Mouse (Mus musculus) G1E (cell line): Measurements from ENCODE around the gene Gm3002. TPM values are rescaled to one million over a fixed set of nuclear protein-coding genes. Genes with fewer than 3 reads are reported as not detected.
"Not testable (repeated sequence)": the region's sequence is repeated elsewhere in the genome, so short reads cannot be mapped to it uniquely, and the experiment has no call there.

Experiments
- ATAC-seq: 2 replicates; pipeline ENCODE4 v1.8.0; 2016; ENCODE audit warnings: mild to moderate bottlenecking; ENCODE audit not compliant: insufficient number of reproducible peaks, poor library complexity, low FRiP score, severe bottlenecking; ENCODE audit errors: extremely low read depth
- DNase-seq: peaks from one replicate; pipeline ENCODE4 v3.0.0; 2012; ENCODE audit warnings: low spot score
- H3K27me3 ChIP-seq: 2 replicates; pipeline ENCODE4 v1.6.1; 2012; ENCODE audit warnings: mild to moderate bottlenecking, low read length, inconsistent platforms; ENCODE audit not compliant: insufficient read depth
- H3K36me3 ChIP-seq: replicated peaks from 2 replicates; pipeline ENCODE3; 2012; ENCODE audit warnings: mild to moderate bottlenecking, inconsistent platforms
- H3K4me1 ChIP-seq: 2 replicates; pipeline ENCODE4 v1.6.1; 2012; ENCODE audit warnings: low read depth, low read length, inconsistent platforms, mixed read lengths; ENCODE audit not compliant: insufficient read depth
- H3K4me3 ChIP-seq: 2 replicates; pipeline ENCODE4 v1.5.1; 2012; ENCODE audit warnings: low read depth, mild to moderate bottlenecking, inconsistent platforms, low read length, moderate library complexity, mixed read lengths
- H3K9me3 ChIP-seq: replicated peaks from 2 replicates; pipeline ENCODE4 v1.6.1; 2012; ENCODE audit warnings: inconsistent platforms
- polyA plus RNA-seq: library from polyadenylated mRNA; stranded (reverse); fragments of >175 nt; gene quantifications from 2 replicates; pipeline ENCODE4 v1.2.3, GENCODE M21; 2012
- total RNA-seq, 2 experiments: library from RNA; stranded (forward) in 1 of 2; stranded (reverse) in 1 of 2; fragments of 200-1000 nt in 1 of 2; fragments of >200 nt in 1 of 2; fragmentation: Nextera tagmentation in 1 of 2; gene quantifications; 2 replicates each; pipeline ENCODE4 v1.2.3; 2014 to 2017

Gm3002 gene
- total RNA-seq (2014; fragmentation: Nextera tagmentation) (not detected in 2 replicates), total RNA-seq (2017) (2.0 TPM in 1 of 2 replicates, not detected in the other), polyA plus RNA-seq (not detected in 2 replicates)

DNA sequence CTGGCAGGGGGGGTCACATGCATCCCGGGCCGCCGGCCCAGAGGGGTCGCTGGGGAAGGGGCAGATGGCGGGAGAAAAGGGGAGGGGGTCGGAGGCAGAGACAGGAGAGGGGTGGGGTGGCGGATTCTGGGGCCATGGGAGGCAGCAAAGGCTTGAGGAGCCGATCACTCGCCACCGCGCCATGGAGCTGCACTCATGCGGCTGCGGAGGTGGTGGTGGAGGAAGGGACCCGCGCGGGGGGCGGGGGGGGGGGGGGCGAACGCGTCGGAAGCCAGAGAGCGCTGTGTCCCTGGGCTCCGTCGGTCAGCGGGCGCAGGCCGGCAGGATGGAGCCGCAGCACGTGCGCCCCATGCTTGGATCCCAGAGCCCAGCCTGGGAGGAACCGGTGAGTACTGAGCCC, at the start of gene Gm3002:
Gene Gm3002 (plus strand): TSS at position 301 of the 400 bp plus-strand sequence.
- H3K27me3 ChIP-seq, H3K4me3 ChIP-seq, H3K36me3 ChIP-seq, ATAC-seq, DNase-seq, H3K4me1 ChIP-seq, H3K9me3 ChIP-seq: not testable (repeated sequence)

DNA sequence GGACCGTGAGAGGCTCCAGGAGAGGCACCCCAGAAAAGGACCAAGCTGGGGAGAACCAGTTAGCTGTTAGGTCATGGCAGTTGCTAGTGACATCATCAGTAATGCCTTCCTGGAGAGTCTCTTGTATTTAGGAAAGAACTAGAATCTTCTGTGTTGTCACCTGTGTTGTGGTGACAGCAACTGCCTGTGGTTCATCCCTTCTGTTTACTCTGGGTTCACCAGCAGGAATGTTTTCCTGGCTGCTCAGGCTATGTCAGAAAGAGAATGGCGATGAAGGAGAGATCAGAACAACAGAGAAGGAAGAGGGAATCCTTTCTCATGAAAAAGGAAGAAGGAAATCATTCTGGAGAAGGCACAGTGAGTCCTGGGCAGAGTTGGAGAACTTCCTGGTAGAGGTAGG, 36.1 kb downstream of the Gm3002 start, which contains the start of gene Gm3033:
Gene Gm3033 (plus strand): TSS at position 301 of the 400 bp plus-strand sequence.
- not testable (repeated sequence) for H3K9me3 ChIP-seq, ATAC-seq, H3K27me3 ChIP-seq, DNase-seq, H3K4me1 ChIP-seq, H3K36me3 ChIP-seq, H3K4me3 ChIP-seq

DNA sequence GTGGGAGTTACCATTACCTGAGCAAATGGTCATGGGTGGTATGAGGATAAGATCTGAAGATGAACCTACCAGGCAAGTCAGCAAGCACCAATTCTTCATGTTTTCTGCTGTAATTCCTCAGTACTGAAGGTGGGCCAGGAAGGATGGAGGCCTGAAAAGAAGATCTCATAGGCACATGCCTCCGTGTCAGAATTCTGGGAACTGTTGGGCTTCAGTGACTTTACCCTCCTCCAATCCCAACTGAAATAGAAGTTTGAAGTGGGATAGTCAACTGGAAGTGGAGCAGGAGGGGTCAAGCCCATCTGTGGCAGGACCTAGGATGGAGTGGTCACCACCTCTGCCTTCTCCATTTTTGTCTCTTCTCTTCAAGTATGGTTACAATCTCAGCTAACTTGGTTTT, 74.0 kb downstream of the Gm3002 start, which contains the start of gene Gm2916:
Gene Gm2916 (plus strand): TSS at position 301 of the 400 bp plus-strand sequence.
- H3K4me3 ChIP-seq, H3K4me1 ChIP-seq, H3K27me3 ChIP-seq, H3K9me3 ChIP-seq, H3K36me3 ChIP-seq, ATAC-seq, DNase-seq: not testable (repeated sequence)

DNA sequence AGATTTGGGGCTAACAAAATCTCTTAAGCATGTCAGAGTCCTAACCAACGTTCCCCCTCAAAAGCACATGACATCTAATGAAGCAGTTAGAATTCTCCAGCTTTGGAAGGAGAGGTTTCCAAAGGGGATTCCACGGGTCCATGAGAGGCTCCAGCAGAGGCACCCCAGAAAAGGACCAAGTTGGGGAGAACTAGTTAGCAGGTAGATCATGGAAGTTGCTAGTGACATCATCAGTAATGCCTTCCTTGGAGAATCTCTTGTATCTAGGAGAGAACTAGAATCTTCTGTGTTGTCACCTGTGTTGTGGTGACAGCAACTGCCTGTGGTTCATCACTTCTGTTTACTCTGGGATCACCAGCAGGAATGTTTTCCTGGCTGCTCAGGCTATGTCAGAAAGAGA, 121.6 kb downstream of the Gm3002 start, which contains the start of gene Gm3029:
Gene Gm3029 (plus strand): TSS at position 301 of the 400 bp plus-strand sequence.
- not testable (repeated sequence) for ATAC-seq, H3K4me1 ChIP-seq, H3K9me3 ChIP-seq, H3K27me3 ChIP-seq, H3K36me3 ChIP-seq, DNase-seq, H3K4me3 ChIP-seq

DNA sequence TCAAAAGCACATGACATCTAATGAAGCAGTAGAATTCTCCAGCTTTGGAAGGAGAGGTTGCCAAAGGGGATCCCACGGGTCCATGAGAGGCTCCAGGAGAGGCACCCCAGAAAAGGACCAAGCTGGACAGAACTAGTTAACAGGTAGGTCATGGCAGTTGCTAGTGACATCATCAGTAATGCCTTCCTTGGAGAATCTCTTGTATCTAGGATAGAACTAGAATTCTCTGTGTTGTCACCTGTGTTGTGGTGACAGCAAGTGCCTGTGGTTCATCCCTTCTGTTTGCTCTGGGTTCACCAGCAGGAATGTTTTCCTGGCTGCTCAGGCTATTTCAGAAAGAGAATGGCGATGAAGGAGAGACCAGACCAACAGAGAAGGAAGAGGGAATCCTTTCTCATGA, 153.4 kb downstream of the Gm3002 start, which contains the start of gene Gm3095:
Gene Gm3095 (plus strand): TSS at position 301 of the 400 bp plus-strand sequence.
- not testable (repeated sequence) for H3K9me3 ChIP-seq, ATAC-seq, H3K27me3 ChIP-seq, H3K36me3 ChIP-seq, H3K4me1 ChIP-seq, DNase-seq, H3K4me3 ChIP-seq

DNA sequence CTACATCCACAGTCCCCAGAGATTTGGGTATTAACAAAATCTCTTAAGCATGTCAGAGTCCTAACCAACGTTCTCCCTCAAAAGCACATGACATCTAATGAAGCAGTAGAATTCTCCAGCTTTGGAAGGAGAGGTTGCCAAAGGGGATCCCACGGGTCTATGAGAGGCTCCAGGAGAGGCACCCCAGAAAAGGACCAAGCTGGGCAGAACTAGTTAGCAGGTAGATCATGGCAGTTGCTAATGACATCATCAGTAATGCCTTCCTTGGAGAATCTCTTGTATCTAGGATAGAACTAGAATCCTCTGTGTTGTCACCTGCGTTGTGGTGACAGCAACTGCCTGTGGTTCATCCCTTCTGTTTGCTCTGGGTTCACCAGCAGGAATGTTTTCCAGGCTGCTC, 188.2 kb downstream of the Gm3002 start, which contains the start of gene Gm3099:
Gene Gm3099 (plus strand): TSS at position 301 of the 400 bp plus-strand sequence.
- not testable (repeated sequence) for H3K4me1 ChIP-seq, H3K27me3 ChIP-seq, H3K36me3 ChIP-seq, DNase-seq, ATAC-seq, H3K9me3 ChIP-seq, H3K4me3 ChIP-seq

Other genes with a start within 250 kb of the Gm3002 start
- not detected in 2 replicates for gene Gm3012, start 175.6 kb upstream of the Gm3002 start, total RNA-seq (2014; fragmentation: Nextera tagmentation)
- gene Gm3012, start 175.6 kb upstream of the Gm3002 start, total RNA-seq (2017): not detected in 2 replicates
- not detected in 2 replicates for gene Gm3012, start 175.6 kb upstream of the Gm3002 start, polyA plus RNA-seq
- not detected in 2 replicates for gene Gm3020, start 158.0 kb upstream of the Gm3002 start, total RNA-seq (2014; fragmentation: Nextera tagmentation)
- not detected in 2 replicates for gene Gm3020, start 158.0 kb upstream of the Gm3002 start, total RNA-seq (2017)
- not detected in 2 replicates for gene Gm3020, start 158.0 kb upstream of the Gm3002 start, polyA plus RNA-seq
- not detected in 2 replicates for gene Gm3043, start 121.3 kb upstream of the Gm3002 start, total RNA-seq (2014; fragmentation: Nextera tagmentation)
- gene Gm3043, start 121.3 kb upstream of the Gm3002 start, total RNA-seq (2017): not detected in 2 replicates
- gene Gm3043, start 121.3 kb upstream of the Gm3002 start, polyA plus RNA-seq: not detected in 2 replicates
- gene Gm3033, start 36.2 kb downstream of the Gm3002 start, total RNA-seq (2014; fragmentation: Nextera tagmentation): not detected in 2 replicates
- gene Gm3033, start 36.2 kb downstream of the Gm3002 start, total RNA-seq (2017): not detected in 2 replicates
- not detected in 2 replicates for gene Gm3033, start 36.2 kb downstream of the Gm3002 start, polyA plus RNA-seq
- not detected in 2 replicates for gene Gm2916, start 74.1 kb downstream of the Gm3002 start, total RNA-seq (2014; fragmentation: Nextera tagmentation)
- 0.11 TPM in 1 of 2 replicates, not detected in the other for gene Gm2916, start 74.1 kb downstream of the Gm3002 start, total RNA-seq (2017)
- gene Gm2916, start 74.1 kb downstream of the Gm3002 start, polyA plus RNA-seq: not detected in 2 replicates
- not detected in 2 replicates for gene Gm3029, start 121.7 kb downstream of the Gm3002 start, total RNA-seq (2014; fragmentation: Nextera tagmentation)
- not detected in 2 replicates for gene Gm3029, start 121.7 kb downstream of the Gm3002 start, total RNA-seq (2017)
- gene Gm3029, start 121.7 kb downstream of the Gm3002 start, polyA plus RNA-seq: not detected in 2 replicates
- gene Gm3095, start 153.5 kb downstream of the Gm3002 start, total RNA-seq (2014; fragmentation: Nextera tagmentation): not detected in 2 replicates
- 0.41 TPM in 1 of 2 replicates, not detected in the other for gene Gm3095, start 153.5 kb downstream of the Gm3002 start, total RNA-seq (2017)
- not detected in 2 replicates for gene Gm3095, start 153.5 kb downstream of the Gm3002 start, polyA plus RNA-seq
- gene Gm3099, start 188.3 kb downstream of the Gm3002 start, total RNA-seq (2014; fragmentation: Nextera tagmentation): not detected in 2 replicates
- gene Gm3099, start 188.3 kb downstream of the Gm3002 start, total RNA-seq (2017): not detected in 2 replicates
- gene Gm3099, start 188.3 kb downstream of the Gm3002 start, polyA plus RNA-seq: not detected in 2 replicates
- gene Gm5796, start 213.9 kb downstream of the Gm3002 start, total RNA-seq (2014; fragmentation: Nextera tagmentation): not detected in 2 replicates
- 0.33 and 0.46 TPM in 2 replicates for gene Gm5796, start 213.9 kb downstream of the Gm3002 start, total RNA-seq (2017)
- gene Gm5796, start 213.9 kb downstream of the Gm3002 start, polyA plus RNA-seq: not detected in 2 replicates